Mouse (Mus musculus) E14TG2a.4 (cell line): Measurements from ENCODE around the gene Sema4c.

ENCODE experiments used
- CTCF ChIP-seq: conservative IDR thresholded peaks from 2 replicates; pipeline ENCODE4 v1.5.1; 2014; ENCODE audit warnings: low read length
- NANOG ChIP-seq: IDR thresholded peaks from 2 replicates; pipeline ENCODE4 v1.6.1; 2014; ENCODE audit warnings: borderline replicate concordance, low read length, mixed read lengths
- POU5F1 ChIP-seq: IDR thresholded peaks from 2 replicates; pipeline ENCODE4 v1.6.1; 2014; ENCODE audit warnings: low read length, borderline replicate concordance

DNA sequence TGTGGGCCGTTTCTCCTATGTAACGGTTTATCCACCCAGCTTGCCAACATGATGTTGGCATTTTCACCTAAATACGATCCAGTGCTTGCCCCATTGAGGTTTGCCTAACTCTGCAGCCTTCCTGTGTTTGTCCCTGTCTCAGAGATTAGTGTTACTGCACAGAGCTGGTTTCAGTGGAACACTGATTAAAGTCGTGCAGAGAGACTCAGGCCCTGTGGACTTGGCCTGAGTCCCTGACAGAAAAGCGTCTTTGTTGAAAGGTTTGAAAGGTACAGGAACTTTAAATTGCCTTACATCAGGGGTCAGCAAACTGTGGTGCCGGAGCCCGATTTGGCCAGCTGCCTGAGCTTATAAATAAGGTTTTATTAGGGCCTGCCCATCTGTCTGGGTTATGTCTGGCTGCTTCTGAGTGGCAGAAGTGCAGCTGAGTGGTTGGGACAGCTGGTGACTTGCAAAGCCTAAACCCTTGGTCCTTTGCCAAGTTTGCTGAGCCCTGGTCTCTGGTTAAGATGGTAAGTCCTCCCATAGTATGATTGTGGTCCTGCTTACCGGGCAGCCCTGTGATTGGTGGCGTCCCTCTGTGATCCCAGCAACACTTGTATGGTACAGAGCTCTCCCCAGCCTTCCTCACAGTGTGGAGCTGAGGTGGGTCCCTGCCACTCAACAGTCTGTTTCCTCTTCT lies 34.7 kb downstream of the Sema4c start:
- TF ChIP-seq CTCF (no peak), POU5F1 (no peak), NANOG (no peak)
